ENCODE assay signal across 10 mouse cellular contexts in genomic region chr2:132597226-132597625, GRCm38 (mm10). TPM values are rescaled to one million over a fixed set of nuclear protein-coding genes. Genes with fewer than 3 reads are reported as not detected.
DNase-seq lines count a peak whose midpoint lies in the region; ATAC-seq and TF ChIP-seq lines count a peak whose summit lies in the region.
"Had no signal": no experiment of that assay in that cellular context is flagged by ENCODE, and none has a peak within 500 bp of the region (broad histone marks: within the 10 kb centered on the region; RNA-seq: fewer than 3 reads in every experiment).

No protein-coding gene starts in this region.

- peaks cover 23% of the 10 kb centered on the region for H3K4me1 ChIP-seq in liver, adult 2 months (ENCODE audit: control insufficient read depth, insufficient read depth, low read length)
- peaks cover 10% of the 10 kb centered on the region; the same call in 1 of the 2 replicates for H3K4me1 ChIP-seq in heart, embryonic 15.5 days (replicated peaks)
- peaks cover 76% of the 10 kb centered on the region for H3K4me1 ChIP-seq in megakaryocyte, embryonic 14.5 days

- no peak for TF ChIP-seq POLR2A in liver, adult 2 months (IDR thresholded peaks at IDR 0.05; ENCODE audit: extremely low read depth, insufficient read depth, low read length)

- H3K9ac ChIP-seq in liver, adult 2 months (ENCODE audit: low read depth, low read length): no peak overlapping the region
- no peak overlapping the region for H3K9ac ChIP-seq in heart, embryonic 15.5 days

- no peaks in the 10 kb centered on the region for H3K36me3 ChIP-seq in liver, adult 2 months (ENCODE audit: control insufficient read depth, insufficient read depth, low read length)
- no peaks in the 10 kb centered on the region for H3K36me3 ChIP-seq in heart, embryonic 15.5 days
- no peaks in the 10 kb centered on the region for H3K36me3 ChIP-seq in megakaryocyte, embryonic 14.5 days (replicated peaks; ENCODE audit: low read length)

- H3K79me2 ChIP-seq in liver, adult 2 months (ENCODE audit: control insufficient read depth, insufficient read depth, low read length): no peaks in the 10 kb centered on the region

- no peaks in the 10 kb centered on the region for H3K27me3 ChIP-seq in liver, adult 2 months (ENCODE audit: control insufficient read depth, insufficient read depth, low read length)
- H3K27me3 ChIP-seq in heart, embryonic 15.5 days: no peaks in the 10 kb centered on the region
- no peaks in the 10 kb centered on the region for H3K27me3 ChIP-seq in megakaryocyte, embryonic 14.5 days (replicated peaks)

- peak overlapping the region; percentile 98 for H3K27ac ChIP-seq in liver, adult 2 months (replicated peaks; ENCODE audit: insufficient read depth, low read depth, low read length)
- peak overlapping the region; percentile 51 for H3K27ac ChIP-seq in heart, embryonic 15.5 days

- H3K9me3 ChIP-seq in heart, embryonic 15.5 days (replicated peaks): no peaks in the 10 kb centered on the region
- no peaks in the 10 kb centered on the region for H3K9me3 ChIP-seq in megakaryocyte, embryonic 14.5 days

- no peak for TF ChIP-seq CTCF in liver, adult 2 months (IDR thresholded peaks at IDR 0.05; ENCODE audit: low read depth, low read length)

- no peak overlapping the region for H3K4me3 ChIP-seq in liver, adult 2 months (ENCODE audit: insufficient read depth, low read depth, low read length)
- no peak overlapping the region for H3K4me3 ChIP-seq in heart, embryonic 15.5 days
- peak overlapping the region; percentile 44 for H3K4me3 ChIP-seq in megakaryocyte, embryonic 14.5 days (replicated peaks)

- 67% methylated on average over 8 of the region's 8 CpGs for WGBS in liver, adult 2 months
- 36% methylated on average over 8 of the region's 8 CpGs for WGBS in heart, embryonic 15.5 days

- intact Hi-C loops in left cerebral cortex, postnatal 4 days (cut with DNase I): no loop called here

- no peak overlapping the region for H3K4me2 ChIP-seq in heart, embryonic 15.5 days

- no peak for DNase-seq in liver, adult 2 months (ENCODE audit: extremely low read depth, low read depth, low spot score)
- DNase-seq in liver (no peak), adipocyte (ENCODE audit: low spot score) (no peak)
- DNase-seq in thymus, postnatal 36 days: peak; percentile 42 to 58
- no peak for DNase-seq in left cerebral cortex, postnatal 4 days
- DNase-seq in layer of hippocampus, postnatal 14 days (ENCODE audit: low spot score in 2 of 2): no peak
- DNase-seq: cerebellum, postnatal 36 days; layer of hippocampus, postnatal 36 days had no signal

- no peak for ATAC-seq in heart, embryonic 15.5 days (replicated peaks; ENCODE audit: insufficient number of reproducible peaks, insufficient read depth, low FRiP score, low read depth)

RNA-seq across cellular contexts. Expression of gene Gpcpd1, which starts 9.7 kb away (rescaled TPM):
- 95.9 and 237 TPM in 2 replicates for total RNA-seq in liver, adult 2 months (2014; rRNA removed)
- polyA plus RNA-seq in liver, adult 2 months (2012; rRNA removed): 6.6 and 11.0 TPM in 2 replicates
- 28.4 and 36.0 TPM in 2 replicates for polyA plus RNA-seq in heart, embryonic 15.5 days (2015; fragmentation: Nextera tagmentation; extraction: Ambion mirVana)
- polyA plus RNA-seq in megakaryocyte, embryonic 14.5 days (2012; ENCODE audit: insufficient read depth, low replicate concordance): 0.64 and 5.3 TPM in 2 replicates
- total RNA-seq in left cerebral cortex, postnatal 4 days (2021): 10 to 100 TPM; 75.4 to 80.9 TPM
- total RNA-seq in layer of hippocampus, postnatal 14 days (2021): 100 to 1,000 TPM; 101 to 116 TPM

Comparison
In these comparisons a context has a peak if more than half of its experiments do, and no peak if none do; other contexts are left out.
1. DNase-seq: peak in thymus, postnatal 36 days (2 of 2); none in liver, adult 2 months (single experiment), liver (single experiment), adipocyte (single experiment), left cerebral cortex, postnatal 4 days (single experiment) and layer of hippocampus, postnatal 14 days (0 of 2).